Mouse (Mus musculus): ENCODE measurements around the gene Cd37. TPM values are rescaled to one million over a fixed set of nuclear protein-coding genes. Genes with fewer than 3 reads are reported as not detected.

The Cd37 gene
- polyA plus RNA-seq, 1 experiment = 423 TPM

GRCm38 (mm10) chr7:45191803-45192363 lies 47.0 kb downstream of the Cd37 start:
- WGBS = 53% methylated on average over 8 of the region's 8 CpGs
- TF ChIP-seq CTCF (IDR thresholded peaks at IDR 0.05; ENCODE audit: borderline replicate concordance, control insufficient read depth, extremely low read depth, insufficient read depth, low read length, poor library complexity) (no peak), POLR2A (IDR thresholded peaks at IDR 0.05; ENCODE audit: control insufficient read depth, extremely low read depth, insufficient read depth, low read length, poor library complexity) (no peak)
- H3K4me1 ChIP-seq (replicated peaks; ENCODE audit: control insufficient read depth, insufficient read depth, low read length) = no peaks in the 10 kb centered on the region
- H3K27me3 ChIP-seq (ENCODE audit: control insufficient read depth, insufficient read depth, low read length) = no peaks in the 10 kb centered on the region
- no peak overlapping the region for H3K4me3 ChIP-seq (ENCODE audit: control insufficient read depth, insufficient read depth, low read length)
- no peaks in the 10 kb centered on the region for H3K36me3 ChIP-seq (ENCODE audit: control insufficient read depth, insufficient read depth, low read length)
- no peak for DNase-seq
- H3K27ac ChIP-seq (ENCODE audit: control insufficient read depth, insufficient read depth, low read length) = no peak overlapping the region

GRCm38 (mm10) chr7:45191161-45191560 lies 47.8 kb downstream of the Cd37 start:
- Histone ChIP-seq H3K4me3 (ENCODE audit: control insufficient read depth, insufficient read depth, low read length) (no peak overlapping the region), H3K27ac (ENCODE audit: control insufficient read depth, insufficient read depth, low read length) (no peak overlapping the region), H3K36me3 (ENCODE audit: control insufficient read depth, insufficient read depth, low read length) (no peaks in the 10 kb centered on the region), H3K4me1 (replicated peaks; ENCODE audit: control insufficient read depth, insufficient read depth, low read length) (no peaks in the 10 kb centered on the region), H3K27me3 (ENCODE audit: control insufficient read depth, insufficient read depth, low read length) (no peaks in the 10 kb centered on the region)
- TF ChIP-seq CTCF (IDR thresholded peaks at IDR 0.05; ENCODE audit: borderline replicate concordance, control insufficient read depth, extremely low read depth, insufficient read depth, low read length, poor library complexity) (no peak), POLR2A (IDR thresholded peaks at IDR 0.05; ENCODE audit: control insufficient read depth, extremely low read depth, insufficient read depth, low read length, poor library complexity) (no peak)
- WGBS = 76% methylated on average over 2 of the region's 2 CpGs
- DNase-seq = no peak

- no peak overlapping the region for H3K4me3 ChIP-seq (ENCODE audit: control insufficient read depth, insufficient read depth, low read length)
- no peaks in the 10 kb centered on the region for H3K36me3 ChIP-seq (ENCODE audit: control insufficient read depth, insufficient read depth, low read length)
- H3K27ac ChIP-seq (ENCODE audit: control insufficient read depth, insufficient read depth, low read length) = no peak overlapping the region
- H3K27me3 ChIP-seq (ENCODE audit: control insufficient read depth, insufficient read depth, low read length) = no peaks in the 10 kb centered on the region
- TF ChIP-seq CTCF (IDR thresholded peaks at IDR 0.05; ENCODE audit: borderline replicate concordance, control insufficient read depth, extremely low read depth, insufficient read depth, low read length, poor library complexity) (no peak), POLR2A (IDR thresholded peaks at IDR 0.05; ENCODE audit: control insufficient read depth, extremely low read depth, insufficient read depth, low read length, poor library complexity) (no peak)
- H3K4me1 ChIP-seq (replicated peaks; ENCODE audit: control insufficient read depth, insufficient read depth, low read length) = no peaks in the 10 kb centered on the region
- DNase-seq = no peak
- WGBS = 94% methylated on average over 6 of the region's 6 CpGs
These were observed 48.7 kb downstream of the Cd37 start for GRCm38 (mm10) chr7:45190186-45190585.

- no peak overlapping the region for H3K27ac ChIP-seq (ENCODE audit: control insufficient read depth, insufficient read depth, low read length)
- no peaks in the 10 kb centered on the region for H3K36me3 ChIP-seq (ENCODE audit: control insufficient read depth, insufficient read depth, low read length)
- no peaks in the 10 kb centered on the region for H3K4me1 ChIP-seq (replicated peaks; ENCODE audit: control insufficient read depth, insufficient read depth, low read length)
- 67% methylated on average over 16 of the region's 16 CpGs for WGBS
- DNase-seq = no peak
- no peaks in the 10 kb centered on the region; the same call in 1 of the 2 replicates for H3K27me3 ChIP-seq (ENCODE audit: control insufficient read depth, insufficient read depth, low read length)
- no peak for TF ChIP-seq CTCF (IDR thresholded peaks at IDR 0.05; ENCODE audit: borderline replicate concordance, control insufficient read depth, extremely low read depth, insufficient read depth, low read length, poor library complexity)
- no peak for TF ChIP-seq POLR2A (IDR thresholded peaks at IDR 0.05; ENCODE audit: control insufficient read depth, extremely low read depth, insufficient read depth, low read length, poor library complexity)
- H3K4me3 ChIP-seq (ENCODE audit: control insufficient read depth, insufficient read depth, low read length) = no peak overlapping the region
These were observed 49.3 kb downstream of the Cd37 start for GRCm38 (mm10) chr7:45189600-45189999.

- Histone ChIP-seq H3K4me3 (ENCODE audit: control insufficient read depth, insufficient read depth, low read length) (no peak overlapping the region), H3K4me1 (replicated peaks; ENCODE audit: control insufficient read depth, insufficient read depth, low read length) (peaks cover 6% of the 10 kb centered on the region; the same call in 1 of the 2 replicates), H3K27ac (ENCODE audit: control insufficient read depth, insufficient read depth, low read length) (no peak overlapping the region), H3K27me3 (ENCODE audit: control insufficient read depth, insufficient read depth, low read length) (peaks cover 4% of the 10 kb centered on the region), H3K36me3 (ENCODE audit: control insufficient read depth, insufficient read depth, low read length) (no peaks in the 10 kb centered on the region)
- WGBS = 87% methylated on average over 7 of the region's 7 CpGs
- no peak for DNase-seq
- TF ChIP-seq CTCF (IDR thresholded peaks at IDR 0.05; ENCODE audit: borderline replicate concordance, control insufficient read depth, extremely low read depth, insufficient read depth, low read length, poor library complexity) (no peak), POLR2A (IDR thresholded peaks at IDR 0.05; ENCODE audit: control insufficient read depth, extremely low read depth, insufficient read depth, low read length, poor library complexity) (no peak)
These were observed 53.0 kb downstream of the Cd37 start for GRCm38 (mm10) chr7:45185921-45186320.

- TF ChIP-seq CTCF (IDR thresholded peaks at IDR 0.05; ENCODE audit: borderline replicate concordance, control insufficient read depth, extremely low read depth, insufficient read depth, low read length, poor library complexity) (no peak), POLR2A (IDR thresholded peaks at IDR 0.05; ENCODE audit: control insufficient read depth, extremely low read depth, insufficient read depth, low read length, poor library complexity) (no peak)
- 89% methylated on average over 7 of the region's 7 CpGs for WGBS
- Histone ChIP-seq H3K4me1 (replicated peaks; ENCODE audit: control insufficient read depth, insufficient read depth, low read length) (peaks cover 6% of the 10 kb centered on the region; the same call in 1 of the 2 replicates), H3K27ac (ENCODE audit: control insufficient read depth, insufficient read depth, low read length) (no peak overlapping the region), H3K27me3 (ENCODE audit: control insufficient read depth, insufficient read depth, low read length) (peaks cover 14% of the 10 kb centered on the region), H3K36me3 (ENCODE audit: control insufficient read depth, insufficient read depth, low read length) (no peaks in the 10 kb centered on the region), H3K4me3 (ENCODE audit: control insufficient read depth, insufficient read depth, low read length) (no peak overlapping the region)
- DNase-seq = no peak
These were observed 55.2 kb downstream of the Cd37 start for GRCm38 (mm10) chr7:45183672-45184071.

Other genes with a start within 250 kb of the Cd37 start
- 227 and 277 TPM in 2 replicates for gene Irf3, start 241.5 kb downstream of the Cd37 start, polyA plus RNA-seq (2012; rRNA removed)
- gene Bcl2l12, start 240.4 kb downstream of the Cd37 start, polyA plus RNA-seq (2012; rRNA removed) = 85.6 and 87.4 TPM in 2 replicates
- 118 and 131 TPM in 2 replicates for gene Scaf1, start 222.8 kb downstream of the Cd37 start, polyA plus RNA-seq (2012; rRNA removed)
- 41.7 and 62.3 TPM in 2 replicates for gene Rras, start 221.2 kb downstream of the Cd37 start, polyA plus RNA-seq (2012; rRNA removed)
- 32.7 and 43.5 TPM in 2 replicates for gene Prr12, start 186.2 kb downstream of the Cd37 start, polyA plus RNA-seq (2012; rRNA removed)
- 159 and 165 TPM in 2 replicates for gene Nosip, start 176.7 kb downstream of the Cd37 start, polyA plus RNA-seq (2012; rRNA removed)
- 32.4 and 40.5 TPM in 2 replicates for gene Prrg2, start 176.4 kb downstream of the Cd37 start, polyA plus RNA-seq (2012; rRNA removed)
- 22.2 and 34.9 TPM in 2 replicates for gene Rcn3, start 146.9 kb downstream of the Cd37 start, polyA plus RNA-seq (2012; rRNA removed)
- 30.8 and 38.9 TPM in 2 replicates for gene Fcgrt, start 135.3 kb downstream of the Cd37 start, polyA plus RNA-seq (2012; rRNA removed)
- gene Rps11, start 114.7 kb downstream of the Cd37 start, polyA plus RNA-seq (2012; rRNA removed) = 343 and 363 TPM in 2 replicates
- gene Rpl13a, start 110.4 kb downstream of the Cd37 start, polyA plus RNA-seq (2012; rRNA removed) = 4,999 and 5,006 TPM in 2 replicates
- 0.27 and 0.91 TPM in 2 replicates for gene Gm45713, start 102.9 kb downstream of the Cd37 start, polyA plus RNA-seq (2012; rRNA removed)
- 177 and 207 TPM in 2 replicates for gene Flt3l, start 102.7 kb downstream of the Cd37 start, polyA plus RNA-seq (2012; rRNA removed)
- gene Pih1d1, start 84.8 kb downstream of the Cd37 start, polyA plus RNA-seq (2012; rRNA removed) = 72.5 and 78.7 TPM in 2 replicates
- gene Aldh16a1, start 84.5 kb downstream of the Cd37 start, polyA plus RNA-seq (2012; rRNA removed) = 97.2 and 101 TPM in 2 replicates
- 1.2 and 2.0 TPM in 2 replicates for gene Slc17a7, start 75.2 kb downstream of the Cd37 start, polyA plus RNA-seq (2012; rRNA removed)
- 0.09 and 0.11 TPM in 2 replicates for gene Gfy, start 59.5 kb downstream of the Cd37 start, polyA plus RNA-seq (2012; rRNA removed)
- not detected in 2 replicates for gene Pth2, start 58.1 kb downstream of the Cd37 start, polyA plus RNA-seq (2012; rRNA removed)
- 0.32 and 0.37 TPM in 2 replicates for gene Ccdc155, start 34.2 kb downstream of the Cd37 start, polyA plus RNA-seq (2012; rRNA removed)
- 3.0 and 3.5 TPM in 2 replicates for gene Dkkl1, start 27.0 kb downstream of the Cd37 start, polyA plus RNA-seq (2012; rRNA removed)
- gene Tead2, start 23.4 kb downstream of the Cd37 start, polyA plus RNA-seq (2012; rRNA removed) = 5.0 and 8.5 TPM in 2 replicates
- gene Slc6a16, start 2.0 kb upstream of the Cd37 start, polyA plus RNA-seq (2012; rRNA removed) = 0.30 and 0.37 TPM in 2 replicates
- gene Slc6a21, start 38.4 kb upstream of the Cd37 start, polyA plus RNA-seq (2012; rRNA removed) = 0.50 TPM in 1 of 2 replicates, not detected in the other
- gene Trpm4, start 94.7 kb upstream of the Cd37 start, polyA plus RNA-seq (2012; rRNA removed) = 12.1 and 12.9 TPM in 2 replicates
- 0.56 and 9.1 TPM in 2 replicates for gene Hrc, start 96.2 kb upstream of the Cd37 start, polyA plus RNA-seq (2012; rRNA removed)
- 0.65 and 0.89 TPM in 2 replicates for gene Ppfia3, start 127.9 kb upstream of the Cd37 start, polyA plus RNA-seq (2012; rRNA removed)
- gene Lin7b, start 131.5 kb upstream of the Cd37 start, polyA plus RNA-seq (2012; rRNA removed) = 0.65 and 1.0 TPM in 2 replicates
- gene Snrnp70, start 156.6 kb upstream of the Cd37 start, polyA plus RNA-seq (2012; rRNA removed) = 693 and 725 TPM in 2 replicates
- gene Kcna7, start 166.5 kb upstream of the Cd37 start, polyA plus RNA-seq (2012; rRNA removed) = 0.68 and 1.1 TPM in 2 replicates
- 2.1 and 3.0 TPM in 2 replicates for gene Ntf5, start 174.6 kb upstream of the Cd37 start, polyA plus RNA-seq (2012; rRNA removed)
- gene Lhb, start 181.7 kb upstream of the Cd37 start, polyA plus RNA-seq (2012; rRNA removed) = 0.80 and 0.96 TPM in 2 replicates
- gene Gys1, start 195.7 kb upstream of the Cd37 start, polyA plus RNA-seq (2012; rRNA removed) = 35.2 and 35.5 TPM in 2 replicates
- 122 and 124 TPM in 2 replicates for gene Ruvbl2, start 199.0 kb upstream of the Cd37 start, polyA plus RNA-seq (2012; rRNA removed)
- gene Ftl1, start 220.8 kb upstream of the Cd37 start, polyA plus RNA-seq (2012; rRNA removed) = 2,491 and 2,656 TPM in 2 replicates
- 165 and 184 TPM in 2 replicates for gene Bax, start 227.8 kb upstream of the Cd37 start, polyA plus RNA-seq (2012; rRNA removed)
- 2.5 and 3.0 TPM in 2 replicates for gene Tulp2, start 242.8 kb upstream of the Cd37 start, polyA plus RNA-seq (2012; rRNA removed)
- not detected in 2 replicates for gene Gm45808, start 247.7 kb upstream of the Cd37 start, polyA plus RNA-seq (2012; rRNA removed)
- 2.3 and 2.4 TPM in 2 replicates for gene Dhdh, start 249.7 kb upstream of the Cd37 start, polyA plus RNA-seq (2012; rRNA removed)